Mouse (Mus musculus) E14TG2a.4 (cell line): ENCODE results near the gene Cpeb4.

Experiments
- CTCF ChIP-seq: conservative IDR thresholded peaks from 2 replicates; pipeline ENCODE4 v1.5.1; 2014; ENCODE audit warnings: low read length
- NANOG ChIP-seq: IDR thresholded peaks from 2 replicates; pipeline ENCODE4 v1.6.1; 2014; ENCODE audit warnings: borderline replicate concordance, low read length, mixed read lengths
- POU5F1 ChIP-seq: IDR thresholded peaks from 2 replicates; pipeline ENCODE4 v1.6.1; 2014; ENCODE audit warnings: low read length, borderline replicate concordance

GRCm38 (mm10) chr11:31828011-31828770 lies 43.8 kb upstream of the Cpeb4 start:
- TF ChIP-seq CTCF = no peak
- no peak for TF ChIP-seq POU5F1
- no peak for TF ChIP-seq NANOG
